ENCODE assay signal across 10 mouse cellular contexts in genomic region chr15:3344555-3344954, GRCm38 (mm10). TPM values are rescaled to one million over a fixed set of nuclear protein-coding genes. Genes with fewer than 3 reads are reported as not detected.
DNase-seq lines count a peak whose midpoint lies in the region; ATAC-seq and TF ChIP-seq lines count a peak whose summit lies in the region.
"Had no signal": no experiment of that assay in that cellular context is flagged by ENCODE, and none has a peak within 500 bp of the region (broad histone marks: within the 10 kb centered on the region; RNA-seq: fewer than 3 reads in every experiment).

No protein-coding gene starts in this region.

- H3K9ac ChIP-seq in liver, postnatal 0 days (replicated peaks), result no peak overlapping the region
- H3K9ac ChIP-seq: heart, embryonic 15.5 days had no signal

- no peak for TF ChIP-seq CTCF in liver, postnatal 0 days (IDR thresholded peaks at IDR 0.05; ENCODE audit: low read depth)

- peaks cover 7% of the 10 kb centered on the region; the same call in 1 of the 2 replicates for H3K36me3 ChIP-seq in liver, postnatal 0 days (replicated peaks; ENCODE audit: insufficient read depth, low read length)

- no peak overlapping the region for H3K4me2 ChIP-seq in liver, postnatal 0 days (ENCODE audit: low read depth, low read length)
- H3K4me2 ChIP-seq: heart, embryonic 15.5 days had no signal

- no peak for ATAC-seq in liver, postnatal 0 days

- H3K9me3 ChIP-seq in liver, postnatal 0 days (ENCODE audit: low read length), result no peaks in the 10 kb centered on the region
- H3K9me3 ChIP-seq: heart, embryonic 15.5 days had no signal

- peak; percentile 40 to 61 for DNase-seq in cerebellum, postnatal 10 days
- no peak for DNase-seq in cerebellum, adult 8-10 months
- DNase-seq in layer of hippocampus, adult 11-12 months (ENCODE audit: low spot score), result peak; percentile 41
- DNase-seq in layer of hippocampus, adult 9-10 months (ENCODE audit: low spot score), result no peak
- DNase-seq in layer of hippocampus, postnatal 14 days (ENCODE audit: low spot score in 2 of 2), result peak; percentile 26 to 44
- peak; percentile 74 to 78 for DNase-seq in right cerebral cortex, postnatal 10 days (ENCODE audit: low spot score in 2 of 2)
- no peak for DNase-seq in MN1 (ENCODE audit: low spot score)
- DNase-seq in liver, postnatal 0 days, result no peak
- DNase-seq: kidney, adult 9 months had no signal

- H3K27ac ChIP-seq in liver, postnatal 0 days (ENCODE audit: low read depth), result no peak overlapping the region
- H3K27ac ChIP-seq: heart, embryonic 15.5 days had no signal

- no peaks in the 10 kb centered on the region for H3K4me1 ChIP-seq in liver, postnatal 0 days (ENCODE audit: insufficient read depth)

- no peaks in the 10 kb centered on the region for H3K27me3 ChIP-seq in liver, postnatal 0 days (ENCODE audit: insufficient read depth, low read length)
- H3K27me3 ChIP-seq: heart, embryonic 15.5 days had no signal

- TF ChIP-seq EP300 in liver, postnatal 0 days (IDR thresholded peaks at IDR 0.05; ENCODE audit: low read depth), result no peak

- 83% methylated on average over 4 of the region's 4 CpGs for WGBS in liver, postnatal 0 days (ENCODE audit: insufficient replicate concordance)

- no peak overlapping the region for H3K4me3 ChIP-seq in liver, postnatal 0 days (ENCODE audit: low read depth, low read length)
- H3K4me3 ChIP-seq: heart, embryonic 15.5 days had no signal

RNA-seq across cellular contexts. Expression of gene Ccdc152, which starts 41.2 kb away (rescaled TPM):
- total RNA-seq in layer of hippocampus, postnatal 14 days (2021), result not detected
- 5.6 and 5.9 TPM in 2 replicates for polyA plus RNA-seq in liver, postnatal 0 days (2015; fragmentation: Nextera tagmentation; extraction: Ambion mirVana)

Comparison
In these comparisons a context has a peak if more than half of its experiments do, and no peak if none do; other contexts are left out.
1. DNase-seq: peak in cerebellum, postnatal 10 days (2 of 2), layer of hippocampus, adult 11-12 months (single experiment), layer of hippocampus, postnatal 14 days (2 of 2) and right cerebral cortex, postnatal 10 days (2 of 2); none in cerebellum, adult 8-10 months (single experiment), layer of hippocampus, adult 9-10 months (single experiment), MN1 (single experiment) and liver, postnatal 0 days (single experiment).